Comparison of ENCODE assay signal across 13 mouse cellular contexts in the genomic region with DNA sequence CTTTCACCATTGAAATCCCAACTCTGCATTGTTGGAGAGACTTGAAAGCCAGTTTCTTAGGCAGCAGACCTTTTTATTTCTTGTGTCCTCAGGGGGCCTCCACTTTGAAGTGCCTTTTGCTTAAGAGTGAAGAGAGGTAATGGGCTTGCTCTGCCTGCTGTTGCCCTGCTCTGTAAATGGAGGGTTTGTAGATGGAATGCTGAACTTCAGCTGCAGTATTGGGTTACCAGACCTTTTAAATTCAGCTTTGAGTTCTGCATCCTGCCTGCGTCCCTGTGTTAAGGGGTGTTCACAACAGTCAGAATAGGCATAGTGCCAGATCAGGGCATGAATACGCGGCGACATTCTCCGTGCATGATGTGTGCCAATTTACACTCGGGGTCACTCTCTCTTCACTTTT.
DNase-seq lines count a peak whose midpoint lies in the region; ATAC-seq and TF ChIP-seq lines count a peak whose summit lies in the region.
"Had no signal": no experiment of that assay in that cellular context is flagged by ENCODE, and none has a peak within 500 bp of the region (broad histone marks: within the 10 kb centered on the region; RNA-seq: fewer than 3 reads in every experiment).

No protein-coding gene starts in this region.

- H3K36me3 ChIP-seq in midbrain, embryonic 16.5 days (ENCODE audit: control insufficient read depth, insufficient read depth, low read length): no peaks in the 10 kb centered on the region
- no peaks in the 10 kb centered on the region for H3K36me3 ChIP-seq in midbrain, embryonic 10.5 days
- H3K36me3 ChIP-seq in forebrain, embryonic 13.5 days (ENCODE audit: poor library complexity, severe bottlenecking): no peaks in the 10 kb centered on the region
- no peaks in the 10 kb centered on the region for H3K36me3 ChIP-seq in midbrain, postnatal 0 days (ENCODE audit: insufficient read depth, low read length)
- H3K36me3 ChIP-seq: liver, embryonic 12.5 days had no signal

- H3K4me1 ChIP-seq in midbrain, embryonic 16.5 days (ENCODE audit: control insufficient read depth, insufficient read depth, low read length): no peaks in the 10 kb centered on the region
- peaks cover 16% of the 10 kb centered on the region for H3K4me1 ChIP-seq in midbrain, embryonic 10.5 days
- peaks cover 17% of the 10 kb centered on the region for H3K4me1 ChIP-seq in forebrain, embryonic 13.5 days
- no peaks in the 10 kb centered on the region for H3K4me1 ChIP-seq in midbrain, postnatal 0 days (ENCODE audit: insufficient read depth, low read length)
- H3K4me1 ChIP-seq: liver, embryonic 12.5 days had no signal

- TF ChIP-seq CTCF in midbrain, postnatal 0 days (IDR thresholded peaks at IDR 0.05): no peak

- no peaks in the 10 kb centered on the region for H3K27me3 ChIP-seq in midbrain, embryonic 16.5 days (ENCODE audit: control insufficient read depth, insufficient read depth, low read depth, low read length)
- no peaks in the 10 kb centered on the region for H3K27me3 ChIP-seq in midbrain, embryonic 10.5 days (ENCODE audit: low read depth, poor library complexity, severe bottlenecking)
- no peaks in the 10 kb centered on the region for H3K27me3 ChIP-seq in forebrain, embryonic 13.5 days
- H3K27me3 ChIP-seq in midbrain, postnatal 0 days (ENCODE audit: insufficient read depth, low read length): no peaks in the 10 kb centered on the region
- H3K27me3 ChIP-seq: liver, embryonic 12.5 days had no signal

- H3K4me3 ChIP-seq in midbrain, embryonic 16.5 days (ENCODE audit: low read depth, low read length): no peak overlapping the region
- no peak overlapping the region for H3K4me3 ChIP-seq in midbrain, embryonic 10.5 days
- H3K4me3 ChIP-seq in forebrain, embryonic 13.5 days: no peak overlapping the region
- no peak overlapping the region for H3K4me3 ChIP-seq in midbrain, postnatal 0 days (ENCODE audit: low read depth, low read length)
- H3K4me3 ChIP-seq: liver, embryonic 12.5 days had no signal

- no peaks in the 10 kb centered on the region for H3K9me3 ChIP-seq in midbrain, embryonic 16.5 days (replicated peaks; ENCODE audit: control insufficient read depth, low read length, poor library complexity, severe bottlenecking)
- H3K9me3 ChIP-seq in midbrain, embryonic 10.5 days (replicated peaks): no peaks in the 10 kb centered on the region
- H3K9me3 ChIP-seq in forebrain, embryonic 13.5 days (replicated peaks): no peaks in the 10 kb centered on the region
- H3K9me3 ChIP-seq in midbrain, postnatal 0 days (ENCODE audit: low read length): no peaks in the 10 kb centered on the region
- H3K9me3 ChIP-seq: liver, embryonic 12.5 days had no signal

- H3K9ac ChIP-seq in midbrain, embryonic 16.5 days (ENCODE audit: low read depth, low read length): no peak overlapping the region
- H3K9ac ChIP-seq in forebrain, embryonic 13.5 days: no peak overlapping the region
- no peak overlapping the region for H3K9ac ChIP-seq in midbrain, postnatal 0 days (replicated peaks; ENCODE audit: low read length, poor library complexity, severe bottlenecking)
- H3K9ac ChIP-seq: liver, embryonic 12.5 days had no signal

- ATAC-seq in midbrain, embryonic 16.5 days: peak; percentile 67; the same call in 1 of the 2 replicates
- ATAC-seq in forebrain, embryonic 13.5 days: peak; percentile 77; the same call in 1 of the 2 replicates
- ATAC-seq in midbrain, postnatal 0 days (ENCODE audit: low FRiP score): no peak
- ATAC-seq: liver, embryonic 12.5 days had no signal

- H3K27ac ChIP-seq in midbrain, embryonic 16.5 days (ENCODE audit: low read length): no peak overlapping the region
- H3K27ac ChIP-seq in midbrain, embryonic 10.5 days (replicated peaks): no peak overlapping the region
- H3K27ac ChIP-seq in forebrain, embryonic 13.5 days: peak overlapping the region; percentile 19; the same call in 1 of the 2 replicates
- no peak overlapping the region for H3K27ac ChIP-seq in midbrain, postnatal 0 days (ENCODE audit: low read depth, low read length)
- H3K27ac ChIP-seq: liver, embryonic 12.5 days had no signal

- peak; percentile 40 for DNase-seq in heart, adult 11 months
- no peak for DNase-seq in heart, adult 18-20 months
- no peak for DNase-seq in midbrain, embryonic 10.5 days (ENCODE audit: low spot score)
- DNase-seq in midbrain, postnatal 0 days (ENCODE audit: low spot score): peak; percentile 27
- DNase-seq in gastrocnemius, postnatal 10 days: no peak
- DNase-seq in kidney, adult 9 months: no peak
- DNase-seq: heart, postnatal 36 days; kidney, adult 18-20 months; lung, postnatal 10 days had no signal

- H3K4me2 ChIP-seq in midbrain, embryonic 16.5 days (ENCODE audit: low read length): no peak overlapping the region
- peak overlapping the region; percentile 18; the same call in 1 of the 2 replicates for H3K4me2 ChIP-seq in forebrain, embryonic 13.5 days
- H3K4me2 ChIP-seq in midbrain, postnatal 0 days (ENCODE audit: low read depth, low read length, poor library complexity, severe bottlenecking): no peak overlapping the region
- H3K4me2 ChIP-seq: heart, embryonic 11.5 days; liver, embryonic 12.5 days had no signal

- 44% methylated on average over 6 of the region's 6 CpGs for WGBS in midbrain, embryonic 16.5 days
- 71% methylated on average over 6 of the region's 6 CpGs for WGBS in midbrain, embryonic 10.5 days
- WGBS in forebrain, embryonic 13.5 days: 16% methylated on average over 6 of the region's 6 CpGs
- WGBS in midbrain, postnatal 0 days: 37% methylated on average over 6 of the region's 6 CpGs

Comparison
In these comparisons a context has a peak if more than half of its experiments do, and no peak if none do; other contexts are left out.
1. DNase-seq: peak in heart, adult 11 months (single experiment) and midbrain, postnatal 0 days (single experiment); none in heart, adult 18-20 months (0 of 2), midbrain, embryonic 10.5 days (single experiment), gastrocnemius, postnatal 10 days (single experiment) and kidney, adult 9 months (single experiment).